Mouse (Mus musculus) forebrain, postnatal 0 days (tissue): ENCODE data around the gene Nfix. TPM values are rescaled to one million over a fixed set of nuclear protein-coding genes. Genes with fewer than 3 reads are reported as not detected.
A peak's percentile ranks its signal among the peaks of the same experiment; 100 is the strongest.

Source experiments
- ATAC-seq: fragments of 200-750 bp; cut with Nextera tagmentation; 2 replicates; pipeline ENCODE4 v1.8.0; 2017; ENCODE audit warnings: mild to moderate bottlenecking, moderate library complexity
- DNase-seq: peaks from one replicate; pipeline ENCODE4 v3.0.0-alpha.2; 2015
- H3K27ac ChIP-seq: fragments of 300-500 bp; sonication (generic); 2 replicates; pipeline ENCODE4 v1.5.1; 2014; ENCODE audit warnings: low read depth, mild to moderate bottlenecking, antibody characterized with exemption, low read length, moderate library complexity, mixed read lengths
- H3K27me3 ChIP-seq: fragments of 300-500 bp; sonication (generic); 2 replicates; pipeline ENCODE4 v1.6.1; 2014; ENCODE audit warnings: mild to moderate bottlenecking, low read length, mixed read lengths; ENCODE audit not compliant: insufficient read depth
- H3K36me3 ChIP-seq: fragments of 300-500 bp; sonication (generic); 2 replicates; pipeline ENCODE4 v1.6.1; 2014; ENCODE audit warnings: mild to moderate bottlenecking, moderate library complexity; ENCODE audit not compliant: insufficient read depth
- H3K4me1 ChIP-seq: fragments of 300-500 bp; sonication (generic); 2 replicates; pipeline ENCODE4 v1.6.1; 2014; ENCODE audit warnings: antibody characterized with exemption; ENCODE audit not compliant: insufficient read depth
- H3K4me2 ChIP-seq: fragments of 300-500 bp; sonication (generic); 2 replicates; pipeline ENCODE4 v1.6.1; 2014; ENCODE audit warnings: low read depth, mild to moderate bottlenecking, moderate library complexity
- H3K4me3 ChIP-seq: fragments of 300-500 bp; sonication (generic); 2 replicates; pipeline ENCODE4 v1.5.1; 2014; ENCODE audit warnings: low read depth, low read length, mixed read lengths
- H3K9ac ChIP-seq: fragments of 300-500 bp; sonication (generic); 2 replicates; pipeline ENCODE4 v1.6.1; 2014; ENCODE audit warnings: mild to moderate bottlenecking
- H3K9me3 ChIP-seq: fragments of 300-500 bp; sonication (generic); 2 replicates; pipeline ENCODE4 v1.6.1; 2016; ENCODE audit warnings: low read length
- CTCF ChIP-seq: sonication (generic); IDR thresholded peaks from 2 replicates; pipeline ENCODE4 v1.5.1; 2016; ENCODE audit warnings: antibody characterized with exemption, control low read depth, low read depth
- WGBS: fragments of 180-500 bp; shearing (Covaris S2); extraction: QIAGEN DNeasy Blood & Tissue Kit; methylation state at CpG from one replicate; pipeline ENCODE4 v1.1.7; 2014; 5-methylcytosine and 5-hydroxymethylcytosine counted together
- polyA plus RNA-seq: library from polyadenylated mRNA; unstranded; fragments of >200 nt; fragmentation: Nextera tagmentation; extraction: Ambion mirVana; gene quantifications from 2 replicates; pipeline ENCODE4 v1.2.1, GENCODE M21; 2015
- total RNA-seq: library from RNA; depleted of rRNA; stranded (reverse); fragments of >200 nt; gene quantifications from 2 replicates; pipeline ENCODE4 v1.2.3, GENCODE M21; 2014

The Nfix gene
- total and polyA plus RNA-seq, 2 experiments from 2014 or later: 111 to 376 TPM

DNA sequence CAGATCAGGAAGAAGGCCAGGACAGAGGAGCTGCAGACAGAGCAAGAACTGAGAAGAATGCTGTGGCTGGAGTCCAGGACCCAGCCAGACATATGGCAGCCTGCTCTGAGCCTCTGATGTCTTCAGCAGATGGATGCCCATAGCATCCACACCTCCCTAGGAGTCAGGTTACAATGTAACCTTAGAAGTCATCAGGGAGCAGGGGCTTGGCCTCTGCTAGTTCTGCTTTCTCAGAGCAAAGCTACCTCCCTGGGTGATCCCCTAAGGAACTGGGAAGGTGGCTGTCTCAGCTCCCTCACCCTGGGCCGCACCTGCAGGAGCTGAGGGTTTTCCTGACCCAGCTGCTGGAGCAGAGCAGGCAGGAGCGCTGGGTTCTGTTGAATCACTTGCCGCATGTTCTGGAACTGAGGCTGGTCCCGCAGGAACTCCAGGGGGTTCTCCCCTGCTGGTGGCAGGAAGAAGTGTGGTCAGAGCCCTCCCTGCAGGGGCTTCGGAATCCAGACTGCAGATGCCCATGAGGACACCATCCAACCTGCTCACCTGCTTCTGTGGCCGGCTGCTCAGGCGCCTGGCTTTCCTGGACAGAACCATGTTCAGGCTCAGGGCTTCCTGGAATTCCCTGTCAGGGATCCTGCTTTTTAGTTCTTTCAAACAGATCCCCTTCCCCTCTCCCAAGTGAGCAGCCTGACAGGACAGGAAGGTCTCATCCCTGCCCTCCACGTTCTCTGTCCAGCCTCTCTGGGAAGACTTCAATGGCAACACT lies 37.2 kb upstream of the Nfix start:
- Histone ChIP-seq H3K36me3 (peaks cover 60% of the 10 kb centered on the region), H3K4me1 (peaks cover 18% of the 10 kb centered on the region), H3K27ac (no peak overlapping the region), H3K4me2 (no peak overlapping the region), H3K27me3 (no peaks in the 10 kb centered on the region), H3K4me3 (no peak overlapping the region), H3K9me3 (no peaks in the 10 kb centered on the region), H3K9ac (no peak overlapping the region)
- ATAC-seq (no peak), DNase-seq (no peak)
- TF ChIP-seq CTCF: no peak
- WGBS: 79% methylated on average over 8 of the region's 8 CpGs

DNA sequence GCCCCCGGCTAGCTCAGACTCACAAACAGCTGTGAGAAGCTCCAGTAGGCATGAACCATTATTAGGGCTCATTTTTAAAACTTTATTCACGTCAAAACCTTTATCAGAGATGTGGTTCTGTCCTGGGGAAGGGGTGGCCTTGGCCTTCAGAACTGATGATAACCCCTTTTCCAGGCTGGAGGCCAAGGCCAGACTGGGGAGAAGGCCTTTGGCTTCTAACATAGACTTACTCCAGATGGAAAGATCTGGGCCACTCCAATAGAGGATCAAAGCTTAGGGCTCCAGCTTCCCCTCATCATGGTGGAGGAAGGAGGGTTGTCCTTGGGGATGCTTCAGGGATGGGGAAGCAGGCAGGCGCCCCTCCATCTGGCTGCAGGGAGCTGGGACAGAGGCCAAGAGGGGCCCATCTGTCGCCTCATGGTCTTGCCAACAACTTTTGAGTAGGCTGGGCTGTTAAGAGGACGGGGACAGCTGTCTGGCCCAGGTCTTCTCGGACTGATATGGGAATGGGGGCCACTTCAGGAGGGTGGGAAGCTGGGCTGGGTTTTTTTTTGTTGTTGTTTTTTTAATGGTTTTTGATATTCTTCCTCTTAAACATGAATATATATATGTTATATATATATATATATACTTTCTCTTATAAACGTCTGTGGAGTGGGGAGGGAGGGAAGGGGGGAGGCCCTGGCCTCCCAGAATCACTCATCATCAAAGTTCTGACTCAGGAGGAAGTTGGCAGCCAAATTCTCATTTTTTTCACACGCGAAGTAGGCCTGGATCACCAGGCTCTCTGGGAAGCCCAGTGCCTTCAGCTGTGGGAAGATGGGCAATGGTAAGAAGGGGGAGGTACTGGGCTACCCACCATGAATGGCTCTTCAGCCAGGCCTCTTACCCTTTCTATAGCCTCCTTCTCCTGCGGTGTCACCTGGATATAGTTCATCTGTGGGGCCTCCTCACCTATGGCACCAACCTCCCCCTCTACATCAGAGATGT lies 35.0 kb upstream of the Nfix start:
- Histone ChIP-seq H3K27me3 (no peaks in the 10 kb centered on the region), H3K4me3 (no peak overlapping the region), H3K4me1 (peaks cover 18% of the 10 kb centered on the region), H3K36me3 (peaks cover 48% of the 10 kb centered on the region), H3K27ac (peak overlapping the region; percentile 83), H3K9me3 (no peaks in the 10 kb centered on the region), H3K9ac (no peak overlapping the region), H3K4me2 (no peak overlapping the region)
- DNase-seq (peak; percentile 91), ATAC-seq (peak; percentile 66)
- 47% methylated on average over 10 of the region's 10 CpGs for WGBS
- TF ChIP-seq CTCF: no peak

GRCm38 (mm10) chr8:84834002-84834865 lies 34.1 kb upstream of the Nfix start:
- H3K9me3 ChIP-seq: no peaks in the 10 kb centered on the region
- H3K36me3 ChIP-seq: peaks cover 48% of the 10 kb centered on the region
- no peak overlapping the region for H3K4me2 ChIP-seq
- TF ChIP-seq CTCF: no peak
- WGBS: 56% methylated on average over 19 of the region's 19 CpGs
- H3K9ac ChIP-seq: no peak overlapping the region
- H3K27ac ChIP-seq: peak overlapping the region; percentile 83
- H3K27me3 ChIP-seq: no peaks in the 10 kb centered on the region
- peak; percentile 52 for DNase-seq
- H3K4me1 ChIP-seq: peaks cover 14% of the 10 kb centered on the region
- ATAC-seq: peak; percentile 21; the same call in 1 of the 2 replicates
- no peak overlapping the region for H3K4me3 ChIP-seq

DNA sequence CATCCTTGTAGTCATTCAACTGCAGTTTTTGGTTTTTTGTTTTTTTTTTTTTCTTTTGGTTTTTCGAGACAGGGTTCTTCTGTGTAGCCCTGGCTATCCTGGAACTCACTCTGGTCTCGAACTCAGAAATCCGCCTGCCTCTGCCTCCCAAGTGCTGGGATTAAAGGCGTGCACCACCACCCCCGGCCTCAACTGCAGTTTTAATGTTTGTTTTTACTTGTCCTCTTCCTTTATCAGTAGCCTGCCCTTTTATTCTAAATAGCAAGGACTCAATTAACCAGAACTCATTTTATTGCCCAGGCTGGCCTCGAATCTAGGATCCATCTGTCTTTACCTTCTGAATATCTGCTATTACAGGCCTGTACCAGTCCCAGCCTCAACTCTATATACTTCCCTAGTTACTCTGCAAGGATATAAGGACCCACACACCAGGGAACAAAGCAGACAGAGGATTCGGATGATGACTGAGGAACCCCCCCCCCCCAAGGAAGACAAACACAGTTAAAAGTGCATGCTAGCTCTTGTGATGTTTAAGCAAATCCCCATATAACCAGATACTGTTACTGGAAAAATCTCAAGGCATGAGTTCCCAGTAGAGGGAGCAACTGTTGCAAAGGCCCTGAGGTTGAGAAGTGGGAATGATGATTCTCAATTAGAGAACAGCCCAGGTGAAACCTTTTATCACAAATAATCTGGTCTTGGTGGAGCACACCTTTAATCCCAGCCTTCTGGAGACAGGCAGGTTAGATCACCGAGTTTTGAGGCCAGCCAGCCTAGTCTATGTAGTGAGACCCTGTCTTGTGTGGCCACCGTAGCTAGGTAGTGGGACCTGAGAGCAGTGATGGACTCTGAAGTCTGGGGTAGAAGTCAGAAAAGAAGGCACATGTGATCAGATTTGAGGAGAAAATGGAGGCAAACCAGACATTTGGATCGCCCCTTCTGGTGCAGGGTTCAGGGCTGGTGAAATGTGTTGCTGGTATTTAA lies 32.9 kb upstream of the Nfix start:
- Histone ChIP-seq H3K27me3 (no peaks in the 10 kb centered on the region), H3K4me3 (peak overlapping the region; percentile 97), H3K4me2 (peak overlapping the region; percentile 66), H3K4me1 (peaks cover 14% of the 10 kb centered on the region), H3K9me3 (no peaks in the 10 kb centered on the region), H3K36me3 (peaks cover 41% of the 10 kb centered on the region), H3K27ac (peak overlapping the region; percentile 98), H3K9ac (peak overlapping the region; percentile 95)
- ATAC-seq (no peak), DNase-seq (no peak)
- 0 out of 2 replicates have a peak, but pooled peaks have one; percentile 24 for TF ChIP-seq CTCF
- WGBS: 61% methylated on average over 10 of the region's 10 CpGs

GRCm38 (mm10) chr8:84832034-84832717 lies 32.0 kb upstream of the Nfix start:
- TF ChIP-seq CTCF: no peak
- peak overlapping the region; percentile 66 for H3K4me2 ChIP-seq
- peaks cover 14% of the 10 kb centered on the region for H3K4me1 ChIP-seq
- ATAC-seq (peak; percentile 78), DNase-seq (peak; percentile 90)
- H3K4me3 ChIP-seq: peak overlapping the region; percentile 97
- no peaks in the 10 kb centered on the region for H3K27me3 ChIP-seq
- H3K36me3 ChIP-seq: peaks cover 32% of the 10 kb centered on the region
- peak overlapping the region; percentile 95 for H3K9ac ChIP-seq
- peak overlapping the region; percentile 98 for H3K27ac ChIP-seq
- WGBS: 1% methylated on average over 58 of the region's 59 CpGs
- no peaks in the 10 kb centered on the region for H3K9me3 ChIP-seq
